Mouse (Mus musculus) myocyte (in vitro differentiated cells): ENCODE data around the gene Commd9.

Experiments used
- CEBPB ChIP-seq: IDR thresholded peaks from 2 replicates; pipeline ENCODE4 v1.6.1; 2011; ENCODE audit warnings: mild to moderate bottlenecking, moderate library complexity; ENCODE audit not compliant: poor library complexity, insufficient read depth, severe bottlenecking
- E2F4 ChIP-seq: IDR thresholded peaks from one replicate; pipeline ENCODE4 v1.6.1; 2011; ENCODE audit warnings: mild to moderate bottlenecking, control low read depth, moderate library complexity; ENCODE audit not compliant: insufficient read depth
- MAX ChIP-seq: IDR thresholded peaks from one replicate; pipeline ENCODE4 v1.6.1; 2011; ENCODE audit warnings: low read depth, mild to moderate bottlenecking, control low read depth
- MYOD1 ChIP-seq, 3 experiments: IDR thresholded peaks; one replicate each; pipeline ENCODE4 v1.6.1; 2011; ENCODE audit warnings: control low read depth in 2 of 3, low read depth in 2 of 3, mild to moderate bottlenecking in 2 of 3, moderate library complexity in 1 of 3; ENCODE audit not compliant: insufficient read length in 2 of 3, control insufficient read depth in 1 of 3
- MYOG ChIP-seq, 3 experiments: IDR thresholded peaks; one replicate each; pipeline ENCODE4 v1.6.1; 2011; ENCODE audit warnings: control low read depth in 2 of 3, low read depth in 2 of 3, mild to moderate bottlenecking in 2 of 3; ENCODE audit not compliant: insufficient read length in 2 of 3, control insufficient read depth in 1 of 3, insufficient read depth in 1 of 3
- POLR2A ChIP-seq: IDR thresholded peaks from one replicate; pipeline ENCODE4 v1.6.1; 2011; ENCODE audit warnings: low read depth, mild to moderate bottlenecking, control low read depth, moderate library complexity; ENCODE audit not compliant: insufficient read length
- POLR2AphosphoS2 ChIP-seq: IDR thresholded peaks from one replicate; pipeline ENCODE4 v1.6.1; 2011; ENCODE audit warnings: low read depth, control low read depth; ENCODE audit not compliant: insufficient read length
- TCF12 ChIP-seq: IDR thresholded peaks from one replicate; pipeline ENCODE4 v1.6.1; 2011; ENCODE audit warnings: mild to moderate bottlenecking, control low read depth; ENCODE audit not compliant: poor library complexity, insufficient read depth, severe bottlenecking
- TCF3 ChIP-seq: IDR thresholded peaks from one replicate; pipeline ENCODE4 v1.6.1; 2011; ENCODE audit warnings: low read depth, control low read depth; ENCODE audit not compliant: insufficient read length
- USF1 ChIP-seq: IDR thresholded peaks from one replicate; pipeline ENCODE4 v1.6.1; 2011; ENCODE audit warnings: low read depth, mild to moderate bottlenecking, control low read depth, moderate library complexity

GRCm38 (mm10) chr2:101920136-101920554 is 34.1 kb downstream of the Commd9 start:
- TF ChIP-seq MYOD1 (IDR thresholded peaks at IDR 0.05; ENCODE audit: control insufficient read depth in 1 of 3, insufficient read length in 2 of 3, low read depth in 2 of 3), result no peak
- no peak for TF ChIP-seq POLR2A
- no peak for TF ChIP-seq TCF12
- TF ChIP-seq E2F4, result no peak
- TF ChIP-seq USF1, result no peak
- TF ChIP-seq MAX, result no peak
- TF ChIP-seq POLR2AphosphoS2, result no peak
- TF ChIP-seq CEBPB, result no peak
- no peak for TF ChIP-seq TCF3
- no peak for TF ChIP-seq MYOG (IDR thresholded peaks at IDR 0.05; ENCODE audit: control insufficient read depth in 1 of 3, insufficient read depth in 1 of 3, insufficient read length in 2 of 3, low read depth in 2 of 3)
